ENCODE assay signal across 8 mouse cellular contexts in genomic region chr12:118930386-118931318, GRCm38 (mm10). TPM values are rescaled to one million over a fixed set of nuclear protein-coding genes. Genes with fewer than 3 reads are reported as not detected.
DNase-seq lines count a peak whose midpoint lies in the region; ATAC-seq and TF ChIP-seq lines count a peak whose summit lies in the region.

No protein-coding gene starts in this region.

- peaks cover 9% of the 10 kb centered on the region for H3K4me1 ChIP-seq in forebrain, embryonic 10.5 days
- H3K4me1 ChIP-seq in liver, adult 2 months (ENCODE audit: control insufficient read depth, insufficient read depth, low read length), result no peaks in the 10 kb centered on the region

- no peaks in the 10 kb centered on the region for H3K79me2 ChIP-seq in liver, adult 2 months (ENCODE audit: control insufficient read depth, insufficient read depth, low read length)

- TF ChIP-seq CTCF in liver, adult 2 months (IDR thresholded peaks at IDR 0.05; ENCODE audit: low read depth, low read length), result 0 out of 2 replicates have a peak, but pooled peaks have one; percentile 15

- intact Hi-C loops in heart, postnatal 10 days (cut with DNase I), result loop anchor here (2.0 kb wide), 1 partner anchor 394 kb away; no protein-coding TSS in a partner anchor

- 23% methylated on average over 13 of the region's 13 CpGs for WGBS in forebrain, embryonic 10.5 days
- WGBS in liver, adult 2 months, result 30% methylated on average over 13 of the region's 13 CpGs

- H3K9me3 ChIP-seq in forebrain, embryonic 10.5 days, result no peaks in the 10 kb centered on the region

- no peak for TF ChIP-seq POLR2A in liver, adult 2 months (IDR thresholded peaks at IDR 0.05; ENCODE audit: extremely low read depth, insufficient read depth, low read length)

- peak overlapping the region; percentile 67 for H3K27ac ChIP-seq in forebrain, embryonic 10.5 days
- no peak overlapping the region for H3K27ac ChIP-seq in liver, adult 2 months (replicated peaks; ENCODE audit: insufficient read depth, low read depth, low read length)

- H3K9ac ChIP-seq in liver, adult 2 months (ENCODE audit: low read depth, low read length), result no peak overlapping the region

- no peaks in the 10 kb centered on the region for H3K36me3 ChIP-seq in forebrain, embryonic 10.5 days (replicated peaks)
- no peaks in the 10 kb centered on the region for H3K36me3 ChIP-seq in liver, adult 2 months (ENCODE audit: control insufficient read depth, insufficient read depth, low read length)

- peak; percentile 52 to 65 for DNase-seq in adrenal gland, postnatal 36 days
- DNase-seq in forebrain, embryonic 10.5 days (ENCODE audit: extremely low spot score, low spot score), result peak; percentile 69
- DNase-seq in heart, postnatal 10 days, result peak; percentile 70 to 81
- peak; percentile 73 for DNase-seq in kidney, postnatal 14 days
- DNase-seq in liver, adult 2 months (ENCODE audit: extremely low read depth, low read depth, low spot score), result peak; percentile 54
- DNase-seq in neural tube, embryonic 10.5 days (ENCODE audit: extremely low spot score, low spot score), result peak; percentile 75
- peak; percentile 31 for DNase-seq in telencephalon, adult 2 months (ENCODE audit: low read depth, low spot score)

- peak overlapping the region; percentile 40 for H3K4me3 ChIP-seq in forebrain, embryonic 10.5 days
- no peak overlapping the region for H3K4me3 ChIP-seq in liver, adult 2 months (ENCODE audit: insufficient read depth, low read depth, low read length)

- ATAC-seq in CD4-positive, CD25-positive, alpha-beta regulatory T cell, adult 4 months, result peak; percentile 81

- peaks cover 4% of the 10 kb centered on the region; the same call in 1 of the 2 replicates for H3K27me3 ChIP-seq in forebrain, embryonic 10.5 days (ENCODE audit: poor library complexity, severe bottlenecking)
- 0 out of 2 replicates have a peak, but pooled peaks cover 2% of the 10 kb centered on the region for H3K27me3 ChIP-seq in liver, adult 2 months (ENCODE audit: control insufficient read depth, insufficient read depth, low read length)

RNA-seq across cellular contexts. Expression of gene Abcb5, which starts 35.6 kb away (rescaled TPM):
- not detected for polyA plus RNA-seq in CD4-positive, CD25-positive, alpha-beta regulatory T cell, adult 4 months (2017; shearing (Covaris generic))
- not detected for total RNA-seq in adrenal gland, postnatal 36 days (2021)
- not detected in 2 replicates for polyA plus RNA-seq in forebrain, embryonic 10.5 days (2016; fragmentation: Nextera tagmentation; extraction: Ambion mirVana)
- not detected for total RNA-seq in heart, postnatal 10 days (2021)
- not detected in 2 replicates for total RNA-seq in liver, adult 2 months (2014; rRNA removed)
- not detected in 2 replicates for polyA plus RNA-seq in liver, adult 2 months (2012; rRNA removed)
